Comparison of ENCODE assay signal across 8 mouse cellular contexts in the genomic region with DNA sequence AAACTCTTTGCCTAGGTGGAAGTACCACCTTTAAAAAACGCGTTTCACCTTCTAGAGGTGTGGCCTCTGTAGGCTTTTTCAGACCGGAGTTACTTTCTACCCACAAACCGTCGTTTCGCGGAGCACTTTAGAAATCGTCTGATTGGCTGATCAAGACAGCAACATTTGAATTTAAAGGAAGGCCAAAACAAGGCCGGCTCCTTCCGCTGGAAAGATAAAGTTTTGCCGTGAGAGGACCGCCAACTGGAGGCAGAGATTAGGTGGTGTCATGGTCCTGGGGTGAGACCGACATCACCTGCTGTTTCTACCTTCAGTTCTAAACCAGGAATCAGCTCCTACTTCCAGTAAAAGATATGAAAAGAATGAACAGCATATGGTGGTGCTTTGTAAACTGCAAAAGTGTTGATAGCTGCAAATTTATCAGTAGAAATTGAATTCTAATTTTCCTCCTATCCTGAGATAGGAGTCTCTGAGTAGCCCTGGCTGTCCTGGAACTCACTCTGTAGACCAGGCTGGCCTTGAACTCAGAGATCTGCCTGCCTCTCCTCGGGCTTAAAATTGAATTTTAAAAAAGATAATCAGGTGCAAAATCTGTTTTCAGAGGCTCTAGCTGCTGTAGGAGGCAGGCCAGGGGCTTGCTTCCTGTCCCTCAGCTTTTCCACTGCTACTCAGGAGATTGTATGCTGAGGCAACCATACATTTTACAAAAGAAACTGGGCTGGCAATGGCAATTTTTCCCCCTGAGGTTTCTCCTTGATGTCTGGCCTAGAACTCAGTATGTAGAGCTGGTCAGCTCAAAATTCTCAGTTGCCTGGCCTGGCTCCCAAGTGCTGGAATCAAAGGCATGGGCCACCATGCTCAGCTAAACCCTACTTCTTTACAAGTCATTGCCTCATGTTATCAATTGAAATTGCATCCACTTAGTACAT. TPM values are rescaled to one million over a fixed set of nuclear protein-coding genes. Genes with fewer than 3 reads are reported as not detected.
A peak's percentile ranks its signal among the peaks of the same experiment; 100 is the strongest.
DNase-seq lines count a peak whose midpoint lies in the region; ATAC-seq lines count a peak whose summit lies in the region.

No protein-coding gene starts in this region.

- intact Hi-C loops in left cerebral cortex, postnatal 14 days (cut with DNase I) = no loop called here

- DNase-seq in retina, embryonic 14.5 days (ENCODE audit: low spot score) = peak; percentile 22
- DNase-seq in retina, postnatal 1 day = no peak
- DNase-seq in embryo, embryonic 10.5 days (ENCODE audit: low spot score) = peak; percentile 72
- peak; percentile 96 for DNase-seq in induced T-regulatory cell, adult 2 months (ENCODE audit: low read depth)
- DNase-seq in left cerebral cortex, postnatal 14 days (ENCODE audit: low spot score in 2 of 2) = no peak
- DNase-seq in ovary, postnatal 14 days (ENCODE audit: low spot score) = no peak
- DNase-seq in left cerebral cortex, adult 8-10 months (ENCODE audit: low spot score in 2 of 2) = no peak

- peak; percentile 66 for ATAC-seq in monocyte, adult 5-6 weeks (replicated peaks; ENCODE audit: insufficient number of reproducible peaks, low FRiP score, low TSS enrichment, poor library complexity, severe bottlenecking)

RNA-seq across cellular contexts. Expression of gene Pdik1l, which starts 14.0 kb away (rescaled TPM):
- 14.7 to 25.2 TPM (median 21.5 TPM) in 3 replicates for total RNA-seq in monocyte, adult 5-6 weeks (2017)
- 10 to 100 TPM; 16.1 to 16.4 TPM for total RNA-seq in left cerebral cortex, postnatal 14 days (2021)
- total RNA-seq in left cerebral cortex, adult 8-10 months (2022) = 10 to 100 TPM; 15.8 to 22.4 (median 19.3) TPM

RNA-seq across cellular contexts. Expression of gene Grrp1, which starts 19.8 kb away (rescaled TPM):
- not detected in 3 replicates for total RNA-seq in monocyte, adult 5-6 weeks (2017)
- total RNA-seq in left cerebral cortex, postnatal 14 days (2021) = 1 to 10 TPM; 3.8 to 4.3 TPM
- 1 to 10 TPM; 2.6 to 4.3 (median 3.5) TPM for total RNA-seq in left cerebral cortex, adult 8-10 months (2022)

RNA-seq across cellular contexts. Expression of gene Gm30191, which starts 26.9 kb away (rescaled TPM):
- not detected in 3 replicates for total RNA-seq in monocyte, adult 5-6 weeks (2017)
- total RNA-seq in left cerebral cortex, postnatal 14 days (2021) = not detected
- total RNA-seq in left cerebral cortex, adult 8-10 months (2022) = not detected

RNA-seq across cellular contexts. Expression of gene Zfp593, which starts 28.3 kb away (rescaled TPM):
- 2.8 to 8.7 TPM (median 6.0 TPM) in 3 replicates for total RNA-seq in monocyte, adult 5-6 weeks (2017)
- 10 to 100 TPM in 1 of 2 experiments, 1 to 10 TPM in 1; 10.0 to 12.5 TPM for total RNA-seq in left cerebral cortex, postnatal 14 days (2021)
- 10 to 100 TPM; 10.9 to 12.1 (median 11.3) TPM for total RNA-seq in left cerebral cortex, adult 8-10 months (2022)

RNA-seq across cellular contexts. Expression of gene E130218I03Rik, which starts 30.2 kb away (rescaled TPM):
- total RNA-seq in monocyte, adult 5-6 weeks (2017) = 1.4 TPM in 1 of 3 replicates, not detected in the others
- total RNA-seq in left cerebral cortex, postnatal 14 days (2021) = not detected
- total RNA-seq in left cerebral cortex, adult 8-10 months (2022) = not detected

Comparison
In these comparisons a context has a peak if more than half of its experiments do, and no peak if none do; other contexts are left out.
1. DNase-seq: peak in retina, embryonic 14.5 days (single experiment), embryo, embryonic 10.5 days (single experiment) and induced T-regulatory cell, adult 2 months (single experiment); none in retina, postnatal 1 day (single experiment), left cerebral cortex, postnatal 14 days (0 of 2), ovary, postnatal 14 days (single experiment) and left cerebral cortex, adult 8-10 months (0 of 2).